Comparison of ENCODE assay signal across 28 mouse cellular contexts in the genomic region with DNA sequence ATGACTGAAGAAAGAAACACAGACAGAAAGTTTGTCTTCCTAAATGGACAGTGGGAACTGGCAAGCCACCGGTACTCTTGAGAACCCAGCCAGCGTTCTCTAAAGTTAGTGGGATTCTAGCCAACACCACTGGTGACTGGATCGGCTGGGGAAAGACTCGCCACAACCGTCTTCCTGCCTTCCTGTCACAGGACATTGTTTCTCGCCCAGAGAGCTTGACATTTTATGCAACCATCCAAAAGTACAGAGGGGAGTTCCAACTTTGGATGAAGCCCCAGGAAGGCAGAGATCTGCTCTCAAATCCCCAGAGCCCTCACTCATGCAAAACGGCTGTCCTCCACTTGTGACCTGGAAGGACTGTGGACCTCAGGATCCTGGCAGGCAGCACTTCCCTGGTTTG.
DNase-seq lines count a peak whose midpoint lies in the region; ATAC-seq and TF ChIP-seq lines count a peak whose summit lies in the region.
"Had no signal": no experiment of that assay in that cellular context is flagged by ENCODE, and none has a peak within 500 bp of the region (broad histone marks: within the 10 kb centered on the region; RNA-seq: fewer than 3 reads in every experiment).

No protein-coding gene starts in this region.

- no peak overlapping the region for H3K4me2 ChIP-seq in kidney, embryonic 15.5 days
- H3K4me2 ChIP-seq in hindbrain, embryonic 16.5 days (ENCODE audit: low read length) = no peak overlapping the region
- H3K4me2 ChIP-seq: heart, embryonic 15.5 days; hindbrain, embryonic 14.5 days; limb, embryonic 15.5 days; liver, embryonic 13.5 days; midbrain, embryonic 13.5 days; neural tube, embryonic 13.5 days had no signal

- 73% methylated on average over 7 of the region's 7 CpGs for WGBS in heart, embryonic 10.5 days
- 61% methylated on average over 7 of the region's 7 CpGs for WGBS in kidney, embryonic 15.5 days
- 76% methylated on average over 7 of the region's 7 CpGs for WGBS in hindbrain, embryonic 16.5 days

- H3K9me3 ChIP-seq in heart, embryonic 10.5 days = no peaks in the 10 kb centered on the region
- no peaks in the 10 kb centered on the region for H3K9me3 ChIP-seq in kidney, embryonic 15.5 days (replicated peaks)
- no peaks in the 10 kb centered on the region for H3K9me3 ChIP-seq in hindbrain, embryonic 16.5 days (ENCODE audit: control insufficient read depth, low read length)
- H3K9me3 ChIP-seq: heart, embryonic 15.5 days; limb, embryonic 10.5 days; limb, embryonic 15.5 days; liver, embryonic 13.5 days; midbrain, embryonic 13.5 days; neural tube, embryonic 13.5 days had no signal

- H3K4me1 ChIP-seq in heart, embryonic 10.5 days = peaks cover 52% of the 10 kb centered on the region
- H3K4me1 ChIP-seq in kidney, embryonic 15.5 days = peaks cover 67% of the 10 kb centered on the region
- no peaks in the 10 kb centered on the region for H3K4me1 ChIP-seq in hindbrain, embryonic 16.5 days (ENCODE audit: control insufficient read depth, insufficient read depth, low read depth, low read length)
- H3K4me1 ChIP-seq: midbrain, embryonic 13.5 days; neural tube, embryonic 13.5 days had no signal

- DNase-seq in gastrocnemius, adult 2 months = no peak
- DNase-seq in gastrocnemius, postnatal 36 days = no peak
- peak; percentile 67 for DNase-seq in heart, adult 8-10 months (ENCODE audit: low spot score)
- no peak for DNase-seq in heart, embryonic 10.5 days (ENCODE audit: low spot score)
- no peak for DNase-seq in kidney, postnatal 14 days
- peak; percentile 17 for DNase-seq in 416B (ENCODE audit: low read depth)
- DNase-seq: adrenal gland, postnatal 25 days; cerebellum, adult 18-20 months; cerebellum, postnatal 10 days; kidney, adult 8-10 months; layer of hippocampus, adult 9-11 months; liver, embryonic 13.5 days; lung, adult 18-20 months; right cerebral cortex, postnatal 4 days; thymus, adult 2 months; thymus, postnatal 36 days had no signal

- TF ChIP-seq CTCF in gastrocnemius, adult 2 months (IDR thresholded peaks at IDR 0.05) = no peak

- no peak overlapping the region for H3K4me3 ChIP-seq in gastrocnemius, adult 2 months
- H3K4me3 ChIP-seq in heart, embryonic 10.5 days = no peak overlapping the region
- no peak overlapping the region for H3K4me3 ChIP-seq in kidney, embryonic 15.5 days (replicated peaks)
- no peak overlapping the region for H3K4me3 ChIP-seq in hindbrain, embryonic 16.5 days (ENCODE audit: low read length)
- H3K4me3 ChIP-seq: erythroblast, embryonic 14.5 days; heart, embryonic 15.5 days; limb, embryonic 10.5 days; limb, embryonic 15.5 days; liver, embryonic 13.5 days; midbrain, embryonic 13.5 days; neural tube, embryonic 13.5 days had no signal

- H3K36me3 ChIP-seq in heart, embryonic 10.5 days = 0 out of 2 replicates have a peak, but pooled peaks cover 8% of the 10 kb centered on the region
- peaks cover 20% of the 10 kb centered on the region for H3K36me3 ChIP-seq in kidney, embryonic 15.5 days
- peaks cover 6% of the 10 kb centered on the region for H3K36me3 ChIP-seq in hindbrain, embryonic 16.5 days (ENCODE audit: control insufficient read depth, insufficient read depth, low read length)
- H3K36me3 ChIP-seq: heart, embryonic 15.5 days; limb, embryonic 10.5 days; liver, embryonic 13.5 days; midbrain, embryonic 13.5 days; neural tube, embryonic 13.5 days had no signal

- no peak for ATAC-seq in kidney, embryonic 15.5 days (replicated peaks; ENCODE audit: low FRiP score)
- no peak for ATAC-seq in hindbrain, embryonic 16.5 days
- ATAC-seq: forebrain, embryonic 16.5 days; inflammation-experienced regulatory T-cells, adult 6 months; midbrain, embryonic 13.5 days had no signal

- intact Hi-C loops in gastrocnemius, adult 2 months (cut with DNase I) = no loop called here
- intact Hi-C loops in gastrocnemius, postnatal 36 days (cut with DNase I) = no loop called here

- H3K27ac ChIP-seq in gastrocnemius, adult 2 months = 0 out of 2 replicates have a peak overlapping the region, but pooled peaks have one; percentile 12
- no peak overlapping the region for H3K27ac ChIP-seq in heart, embryonic 10.5 days
- 0 out of 2 replicates have a peak overlapping the region, but pooled peaks have one; percentile 71 for H3K27ac ChIP-seq in kidney, embryonic 15.5 days
- no peak overlapping the region for H3K27ac ChIP-seq in hindbrain, embryonic 16.5 days (ENCODE audit: low read depth, low read length)
- H3K27ac ChIP-seq: heart, embryonic 15.5 days; hindbrain, embryonic 14.5 days; limb, embryonic 10.5 days; limb, embryonic 15.5 days; liver, embryonic 13.5 days; macrophage; midbrain, embryonic 13.5 days; neural tube, embryonic 13.5 days had no signal

- no peak overlapping the region for H3K9ac ChIP-seq in kidney, embryonic 15.5 days
- no peak overlapping the region for H3K9ac ChIP-seq in hindbrain, embryonic 16.5 days (ENCODE audit: low read depth, low read length)
- H3K9ac ChIP-seq: heart, embryonic 15.5 days; hindbrain, embryonic 14.5 days; limb, embryonic 15.5 days; liver, embryonic 13.5 days; midbrain, embryonic 13.5 days; neural tube, embryonic 13.5 days had no signal

- H3K27me3 ChIP-seq in heart, embryonic 10.5 days (ENCODE audit: insufficient read depth, poor library complexity, severe bottlenecking) = no peaks in the 10 kb centered on the region
- H3K27me3 ChIP-seq in kidney, embryonic 15.5 days = peaks cover 9% of the 10 kb centered on the region; the same call in 1 of the 2 replicates
- H3K27me3 ChIP-seq in hindbrain, embryonic 16.5 days (replicated peaks; ENCODE audit: control insufficient read depth, insufficient read depth, low read length) = no peaks in the 10 kb centered on the region
- H3K27me3 ChIP-seq: heart, embryonic 15.5 days; limb, embryonic 15.5 days; liver, embryonic 13.5 days; midbrain, embryonic 13.5 days; neural tube, embryonic 13.5 days had no signal

Comparison
In these comparisons a context has a peak if more than half of its experiments do, and no peak if none do; other contexts are left out.
1. DNase-seq: peak in heart, adult 8-10 months (single experiment) and 416B (single experiment); none in gastrocnemius, adult 2 months (single experiment), gastrocnemius, postnatal 36 days (0 of 2), heart, embryonic 10.5 days (single experiment) and kidney, postnatal 14 days (single experiment).
2. H3K27ac ChIP-seq: peak in gastrocnemius, adult 2 months (single experiment) and kidney, embryonic 15.5 days (single experiment); none in heart, embryonic 10.5 days (single experiment) and hindbrain, embryonic 16.5 days (single experiment).